Mouse (Mus musculus) MEL (cell line): ENCODE data around the gene Rsph10b. TPM values are rescaled to one million over a fixed set of nuclear protein-coding genes. Genes with fewer than 3 reads are reported as not detected.
A peak's percentile ranks its signal among the peaks of the same experiment; 100 is the strongest.

ENCODE experiments used
- DNase-seq: peaks from one replicate; pipeline ENCODE4 v3.0.0; 2011; ENCODE audit warnings: low read depth, low spot score
- H3K27ac ChIP-seq: 2 replicates; pipeline ENCODE4 v1.5.1; 2012; ENCODE audit warnings: low read depth, mild to moderate bottlenecking, control low read depth, low read length, moderate library complexity; ENCODE audit not compliant: control insufficient read depth
- H3K27me3 ChIP-seq, 2 experiments: fragments of 150-350 bp in 1 of 2; sonication (generic) in 1 of 2; 2 replicates each; pipeline ENCODE4 v1.6.1; 2012; ENCODE audit warnings: low read length in 2 of 2, mild to moderate bottlenecking in 2 of 2, improper control_type of control experiment in 1 of 2, moderate library complexity in 1 of 2; ENCODE audit not compliant: insufficient read depth in 2 of 2, control insufficient read depth in 1 of 2
- H3K36me3 ChIP-seq, 2 experiments: 2 replicates each; pipeline ENCODE4 v1.6.1; 2012 to 2014; ENCODE audit warnings: low read length in 2 of 2, improper control_type of control experiment in 1 of 2, inconsistent platforms in 1 of 2, mild to moderate bottlenecking in 1 of 2; ENCODE audit not compliant: insufficient read depth in 2 of 2, control insufficient read depth in 1 of 2
- H3K4me1 ChIP-seq, 2 experiments: fragments of 150-350 bp in 1 of 2; sonication (generic) in 1 of 2; 2 replicates each; pipeline ENCODE4 v1.6.1; 2012; ENCODE audit warnings: low read length in 2 of 2, improper control_type of control experiment in 1 of 2, mild to moderate bottlenecking in 1 of 2; ENCODE audit not compliant: insufficient read depth in 2 of 2, control insufficient read depth in 1 of 2
- H3K4me3 ChIP-seq, 2 experiments: fragments of 150-350 bp in 1 of 2; sonication (generic) in 1 of 2; 2 replicates each; pipeline ENCODE4 v1.5.1; 2012; ENCODE audit warnings: low read depth in 2 of 2, low read length in 2 of 2, mild to moderate bottlenecking in 2 of 2, moderate library complexity in 2 of 2, control low read depth in 1 of 2, improper control_type of control experiment in 1 of 2; ENCODE audit not compliant: control insufficient read depth in 1 of 2, insufficient read depth in 1 of 2
- H3K79me2 ChIP-seq: 2 replicates; pipeline ENCODE4 v1.6.1; 2012; ENCODE audit warnings: mild to moderate bottlenecking, low read length, moderate library complexity; ENCODE audit not compliant: control insufficient read depth, poor library complexity, insufficient read depth
- H3K9ac ChIP-seq: 2 replicates; pipeline ENCODE4 v1.6.1; 2012; ENCODE audit warnings: low read depth, mild to moderate bottlenecking, control low read depth, low read length, moderate library complexity; ENCODE audit not compliant: control insufficient read depth, poor library complexity, severe bottlenecking
- H3K9me3 ChIP-seq: fragments of 150-350 bp; sonication (generic); replicated peaks from 2 replicates; pipeline ENCODE4 v1.6.1; 2012; ENCODE audit warnings: mild to moderate bottlenecking, low read length, improper control_type of control experiment, moderate library complexity; ENCODE audit not compliant: insufficient read depth
- BHLHE40 ChIP-seq: IDR thresholded peaks from 2 replicates; pipeline ENCODE4 v1.6.1; 2012; ENCODE audit warnings: low read depth, mild to moderate bottlenecking, inconsistent platforms, low read length, improper control_type of control experiment, borderline replicate concordance
- CHD2 ChIP-seq: IDR thresholded peaks from 2 replicates; pipeline ENCODE4 v1.6.1; 2011; ENCODE audit warnings: low read length, improper control_type of control experiment
- ELF1 ChIP-seq: IDR thresholded peaks from 2 replicates; pipeline ENCODE4 v1.6.1; 2014; ENCODE audit warnings: low read depth, mild to moderate bottlenecking, inconsistent platforms, low read length, improper control_type of control experiment, moderate library complexity
- GABPA ChIP-seq: IDR thresholded peaks from 2 replicates; pipeline ENCODE4 v1.6.1; 2012; ENCODE audit warnings: low read depth, mild to moderate bottlenecking, inconsistent platforms, low read length, improper control_type of control experiment, moderate library complexity
- GATA1 ChIP-seq: IDR thresholded peaks from 2 replicates; pipeline ENCODE4 v1.6.1; 2011; ENCODE audit warnings: low read depth, low read length, improper control_type of control experiment
- HCFC1 ChIP-seq: IDR thresholded peaks from 2 replicates; pipeline ENCODE4 v1.6.1; 2012; ENCODE audit warnings: low read depth, mild to moderate bottlenecking, inconsistent platforms, low read length, improper control_type of control experiment, moderate library complexity
- JUND ChIP-seq: IDR thresholded peaks from 2 replicates; pipeline ENCODE4 v1.6.1; 2011; ENCODE audit warnings: low read depth, mild to moderate bottlenecking, improper control_type of control experiment, low read length
- KAT2A ChIP-seq: conservative IDR thresholded peaks from 2 replicates; pipeline ENCODE4 v1.6.1; 2012; ENCODE audit warnings: low read depth, low read length, improper control_type of control experiment, inconsistent platforms
- MAFK ChIP-seq: IDR thresholded peaks from 2 replicates; pipeline ENCODE4 v1.6.1; 2011; ENCODE audit warnings: low read depth, mild to moderate bottlenecking, low read length, improper control_type of control experiment, borderline replicate concordance
- MAX ChIP-seq: IDR thresholded peaks from 2 replicates; pipeline ENCODE4 v1.6.1; 2011; ENCODE audit warnings: low read length, improper control_type of control experiment
- MAZ ChIP-seq: IDR thresholded peaks from 2 replicates; pipeline ENCODE4 v1.6.1; 2012; ENCODE audit warnings: low read depth, mild to moderate bottlenecking, inconsistent platforms, low read length, improper control_type of control experiment
- MEF2A ChIP-seq: IDR thresholded peaks from 2 replicates; pipeline ENCODE4 v1.6.1; 2014; ENCODE audit warnings: low read depth, mild to moderate bottlenecking, inconsistent platforms, low read length, improper control_type of control experiment; ENCODE audit not compliant: poor library complexity, insufficient replicate concordance, severe bottlenecking; ENCODE audit errors: extremely low read depth
- MXI1 ChIP-seq: IDR thresholded peaks from 2 replicates; pipeline ENCODE4 v1.6.1; 2011; ENCODE audit warnings: mild to moderate bottlenecking, low read depth, low read length, improper control_type of control experiment
- MYB ChIP-seq: IDR thresholded peaks from 2 replicates; pipeline ENCODE4 v1.6.1; 2011; ENCODE audit warnings: mild to moderate bottlenecking, low read depth, low read length, improper control_type of control experiment
- MYC ChIP-seq: IDR thresholded peaks from 2 replicates; pipeline ENCODE4 v1.6.1; 2011; ENCODE audit warnings: low read depth, mild to moderate bottlenecking, low read length, improper control_type of control experiment, moderate library complexity
- NELFE ChIP-seq: IDR thresholded peaks from 2 replicates; pipeline ENCODE4 v1.6.1; 2011; ENCODE audit warnings: low read depth, low read length, improper control_type of control experiment
- NRF1 ChIP-seq: IDR thresholded peaks from 2 replicates; pipeline ENCODE4 v1.6.1; 2014; ENCODE audit warnings: low read depth, mild to moderate bottlenecking, inconsistent platforms, low read length, improper control_type of control experiment, moderate library complexity; ENCODE audit not compliant: poor library complexity, insufficient read depth, severe bottlenecking
- POLR2A ChIP-seq, 2 experiments: IDR thresholded peaks; 2 replicates each; pipeline ENCODE4 v1.6.1; 2011 to 2012; ENCODE audit warnings: low read length in 2 of 2, mild to moderate bottlenecking in 2 of 2, control low read depth in 1 of 2, improper control_type of control experiment in 1 of 2, low read depth in 1 of 2, moderate library complexity in 1 of 2; ENCODE audit not compliant: control insufficient read depth in 1 of 2, insufficient read depth in 1 of 2, poor library complexity in 1 of 2
- RAD21 ChIP-seq: IDR thresholded peaks from 2 replicates; pipeline ENCODE4 v1.6.1; 2011; ENCODE audit warnings: mild to moderate bottlenecking, low read depth, low read length, improper control_type of control experiment
- RCOR1 ChIP-seq: IDR thresholded peaks from 2 replicates; pipeline ENCODE4 v1.6.1; 2012; ENCODE audit warnings: low read depth, mild to moderate bottlenecking, inconsistent platforms, low read length, improper control_type of control experiment
- SIN3A ChIP-seq: IDR thresholded peaks from 2 replicates; pipeline ENCODE4 v1.6.1; 2012; ENCODE audit warnings: low read length, improper control_type of control experiment, inconsistent platforms
- TBP ChIP-seq: IDR thresholded peaks from 2 replicates; pipeline ENCODE4 v1.8.0; 2011; ENCODE audit warnings: low read depth, low read length, improper control_type of control experiment
- USF1 ChIP-seq: IDR thresholded peaks from 2 replicates; pipeline ENCODE4 v1.6.1; 2014; ENCODE audit warnings: low read depth, mild to moderate bottlenecking, inconsistent platforms, low read length, improper control_type of control experiment, moderate library complexity
- USF2 ChIP-seq, 2 experiments: IDR thresholded peaks; 2 replicates each; pipeline ENCODE4 v1.6.1; 2011 to 2012; ENCODE audit warnings: improper control_type of control experiment in 2 of 2, low read length in 2 of 2, borderline replicate concordance in 1 of 2, inconsistent platforms in 1 of 2, low read depth in 1 of 2, mild to moderate bottlenecking in 1 of 2; ENCODE audit not compliant: insufficient read depth in 1 of 2
- ZC3H11A ChIP-seq: IDR thresholded peaks from 2 replicates; pipeline ENCODE4 v1.6.1; 2012; ENCODE audit warnings: low read depth, mild to moderate bottlenecking, inconsistent platforms, low read length, improper control_type of control experiment
- ZKSCAN1 ChIP-seq: IDR thresholded peaks from 2 replicates; pipeline ENCODE4 v1.6.1; 2012; ENCODE audit warnings: low read depth, mild to moderate bottlenecking, inconsistent platforms, low read length, improper control_type of control experiment, moderate library complexity
- ZMIZ1 ChIP-seq: IDR thresholded peaks from 2 replicates; pipeline ENCODE4 v1.6.1; 2012; ENCODE audit warnings: low read depth, mild to moderate bottlenecking, inconsistent platforms, low read length, improper control_type of control experiment, moderate library complexity
- polyA plus RNA-seq, 2 experiments: library from polyadenylated mRNA; stranded (reverse) in 1 of 2; unstranded in 1 of 2; fragments of >175 nt in 1 of 2; fragments of >200 nt in 1 of 2; gene quantifications; 2 replicates each; pipeline versions ENCODE4 v1.2.1 to v1.2.4; 2012; ENCODE audit warnings: low replicate concordance in 2 of 2, low read depth in 1 of 2; ENCODE audit not compliant: insufficient read length in 2 of 2, insufficient read depth in 1 of 2, missing spikeins in 1 of 2
- total RNA-seq: library from RNA; depleted of rRNA; stranded (reverse); fragments of 300-350 nt; gene quantifications from 2 replicates; pipeline ENCODE4 v1.2.3, GENCODE M21; 2012

Gene Rsph10b
- total and polyA plus RNA-seq, 3 experiments, result 0.04 to 0.17 TPM; not detected in 1

DNA sequence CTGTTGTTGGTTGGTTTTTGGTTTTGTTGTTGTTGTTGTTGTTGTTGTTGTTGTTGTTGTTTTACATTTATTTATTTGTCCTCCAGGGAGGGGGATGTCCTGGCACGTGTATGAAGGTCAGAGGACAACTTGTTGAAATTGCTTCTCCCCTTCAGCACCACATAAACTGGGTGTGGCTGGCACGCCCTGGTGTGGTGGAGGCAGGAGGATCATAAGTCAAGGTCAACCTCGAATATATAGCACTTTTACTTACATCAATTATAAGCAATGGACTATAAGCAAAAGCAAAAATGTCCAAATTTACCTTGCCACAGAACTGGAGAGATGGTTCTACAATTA is 82.4 kb downstream of the Rsph10b start:
- Histone ChIP-seq H3K27ac (no peak overlapping the region), H3K27me3 (no peaks in the 10 kb centered on the region; a peak in 1 of 4 replicates), H3K9ac (no peak overlapping the region), H3K4me3 (peak overlapping the region in 1 of 2 experiments; percentile 96; a peak in 2 of 4 replicates), H3K4me1 (peaks cover 0 to 6% of the 10 kb centered on the region in 2 experiments; a peak in 2 of 4 replicates), H3K36me3 (peaks cover 4 to 7% of the 10 kb centered on the region in 2 experiments), H3K9me3 (no peaks in the 10 kb centered on the region), H3K79me2 (peaks cover 4% of the 10 kb centered on the region)
- no peak for TF ChIP-seq MAX
- TF ChIP-seq BHLHE40, result no peak
- TF ChIP-seq HCFC1, result no peak
- no peak for TF ChIP-seq CHD2
- no peak for TF ChIP-seq TBP
- no peak for TF ChIP-seq ELF1
- no peak for TF ChIP-seq RAD21
- TF ChIP-seq USF1, result no peak
- TF ChIP-seq KAT2A, result no peak
- TF ChIP-seq MYC, result no peak
- TF ChIP-seq MXI1, result no peak
- TF ChIP-seq GABPA, result no peak
- no peak for TF ChIP-seq RCOR1
- TF ChIP-seq SIN3A, result no peak
- TF ChIP-seq MYB, result no peak
- TF ChIP-seq USF2 (IDR thresholded peaks at IDR 0.05; ENCODE audit: borderline replicate concordance in 1 of 2, insufficient read depth in 1 of 2, low read depth in 1 of 2, low read length in 2 of 2), result no peak
- TF ChIP-seq MEF2A, result no peak
- no peak for TF ChIP-seq JUND
- no peak for DNase-seq

DNA sequence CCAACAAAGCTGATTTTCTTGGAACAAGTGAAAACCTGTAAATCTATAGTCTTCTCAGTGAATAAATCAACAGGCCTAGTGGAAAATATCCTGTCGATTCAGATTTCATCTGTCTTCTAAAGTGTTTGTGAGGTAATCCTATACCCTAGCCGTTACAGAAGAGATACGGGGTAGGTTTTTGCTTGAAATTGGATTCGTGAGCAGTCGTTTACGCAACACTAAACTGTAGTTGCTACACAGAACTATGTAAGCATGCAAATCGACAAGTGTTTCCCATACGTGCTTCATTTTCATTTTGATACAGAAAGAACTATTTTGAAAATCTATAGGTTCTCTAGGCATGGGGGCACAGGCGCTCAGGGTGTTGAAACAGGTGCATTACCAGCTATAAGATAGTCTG is 83.0 kb downstream of the Rsph10b start:
- no peaks in the 10 kb centered on the region; a peak in 1 of 4 replicates for H3K27me3 ChIP-seq
- H3K4me1 ChIP-seq, result peaks cover 0 to 6% of the 10 kb centered on the region in 2 experiments; a peak in 2 of 4 replicates
- no peak for DNase-seq
- no peak overlapping the region for H3K4me3 ChIP-seq
- no peak overlapping the region for H3K27ac ChIP-seq
- no peak overlapping the region for H3K9ac ChIP-seq
- TF ChIP-seq POLR2A (IDR thresholded peaks at IDR 0.05; ENCODE audit: control insufficient read depth in 1 of 2, insufficient read depth in 1 of 2, low read depth in 1 of 2, low read length in 2 of 2, poor library complexity in 1 of 2) (no peak), ELF1 (no peak), ZC3H11A (no peak), ZKSCAN1 (no peak), NRF1 (no peak), GATA1 (no peak), MAFK (no peak), NELFE (no peak), ZMIZ1 (no peak), RAD21 (no peak), MAZ (no peak), GABPA (no peak), MAX (no peak), HCFC1 (no peak), TBP (no peak), MYB (no peak)
- peaks cover 4% of the 10 kb centered on the region for H3K79me2 ChIP-seq
- no peaks in the 10 kb centered on the region for H3K9me3 ChIP-seq
- peaks cover 3 to 7% of the 10 kb centered on the region in 2 experiments for H3K36me3 ChIP-seq
